Mouse (Mus musculus): ENCODE results near the gene Spsb4. TPM values are rescaled to one million over a fixed set of nuclear protein-coding genes. Genes with fewer than 3 reads are reported as not detected.

The Spsb4 gene
- polyA plus RNA-seq, 1 experiment: 0.43 TPM

DNA sequence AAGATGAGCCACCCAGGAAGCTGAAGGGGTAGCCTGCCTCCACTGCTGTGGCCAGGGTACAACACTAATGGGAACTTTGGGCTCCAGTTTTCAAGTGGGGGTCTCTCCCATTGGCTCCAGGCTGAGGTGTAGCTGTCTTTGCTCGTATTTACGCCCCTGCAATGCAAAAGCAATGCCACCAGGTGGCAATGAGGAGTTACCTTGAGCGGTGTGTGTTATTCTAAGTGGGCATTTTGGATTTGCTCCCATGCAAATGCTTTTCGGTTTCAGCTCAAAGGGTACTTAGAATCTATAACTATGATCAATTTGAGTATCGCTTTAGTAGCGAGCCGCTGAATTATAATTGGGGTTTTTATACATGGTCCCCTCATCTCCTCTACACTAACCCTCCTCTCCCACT is 57.6 kb downstream of the Spsb4 start:
- Histone ChIP-seq H3K36me3 (ENCODE audit: control insufficient read depth, insufficient read depth, low read length) (no peaks in the 10 kb centered on the region), H3K4me3 (ENCODE audit: control insufficient read depth, insufficient read depth, low read length) (no peak overlapping the region), H3K27me3 (ENCODE audit: control insufficient read depth, insufficient read depth, low read length) (no peaks in the 10 kb centered on the region), H3K27ac (ENCODE audit: control insufficient read depth, insufficient read depth, low read length) (no peak overlapping the region), H3K4me1 (replicated peaks; ENCODE audit: control insufficient read depth, insufficient read depth, low read length) (peaks cover 19% of the 10 kb centered on the region)
- 67% methylated on average over 7 of the region's 7 CpGs for WGBS
- TF ChIP-seq CTCF (IDR thresholded peaks at IDR 0.05; ENCODE audit: borderline replicate concordance, control insufficient read depth, extremely low read depth, insufficient read depth, low read length, poor library complexity) (peak; percentile 49; the same call in 1 of the 2 replicates), POLR2A (IDR thresholded peaks at IDR 0.05; ENCODE audit: control insufficient read depth, extremely low read depth, insufficient read depth, low read length, poor library complexity) (no peak)
- peak; percentile 61 for DNase-seq

DNA sequence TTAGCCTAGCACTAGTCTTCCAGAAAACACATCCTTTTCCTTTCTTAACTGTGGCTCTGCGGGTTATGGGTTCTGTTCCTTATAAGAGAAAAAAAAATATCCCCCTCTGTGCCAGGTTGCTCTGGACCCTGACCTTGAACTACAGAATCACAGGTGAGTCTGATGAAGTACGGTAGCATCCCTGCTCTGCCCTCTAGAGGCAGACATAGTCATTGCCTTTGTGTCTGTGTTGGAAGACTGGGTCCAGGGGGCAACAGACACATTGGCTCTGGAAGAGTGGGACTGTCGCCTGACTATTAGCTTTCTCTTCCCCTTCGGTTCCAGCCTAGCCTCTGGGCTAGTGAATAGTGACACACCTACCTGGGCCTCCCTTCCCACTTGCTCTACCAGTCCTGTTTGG is 58.4 kb downstream of the Spsb4 start:
- Histone ChIP-seq H3K36me3 (ENCODE audit: control insufficient read depth, insufficient read depth, low read length) (no peaks in the 10 kb centered on the region), H3K4me3 (ENCODE audit: control insufficient read depth, insufficient read depth, low read length) (no peak overlapping the region), H3K27me3 (ENCODE audit: control insufficient read depth, insufficient read depth, low read length) (no peaks in the 10 kb centered on the region), H3K27ac (ENCODE audit: control insufficient read depth, insufficient read depth, low read length) (no peak overlapping the region), H3K4me1 (replicated peaks; ENCODE audit: control insufficient read depth, insufficient read depth, low read length) (peaks cover 24% of the 10 kb centered on the region)
- 76% methylated on average over 4 of the region's 4 CpGs for WGBS
- TF ChIP-seq POLR2A (IDR thresholded peaks at IDR 0.05; ENCODE audit: control insufficient read depth, extremely low read depth, insufficient read depth, low read length, poor library complexity) (no peak), CTCF (IDR thresholded peaks at IDR 0.05; ENCODE audit: borderline replicate concordance, control insufficient read depth, extremely low read depth, insufficient read depth, low read length, poor library complexity) (no peak)
- peak; percentile 64 for DNase-seq

DNA sequence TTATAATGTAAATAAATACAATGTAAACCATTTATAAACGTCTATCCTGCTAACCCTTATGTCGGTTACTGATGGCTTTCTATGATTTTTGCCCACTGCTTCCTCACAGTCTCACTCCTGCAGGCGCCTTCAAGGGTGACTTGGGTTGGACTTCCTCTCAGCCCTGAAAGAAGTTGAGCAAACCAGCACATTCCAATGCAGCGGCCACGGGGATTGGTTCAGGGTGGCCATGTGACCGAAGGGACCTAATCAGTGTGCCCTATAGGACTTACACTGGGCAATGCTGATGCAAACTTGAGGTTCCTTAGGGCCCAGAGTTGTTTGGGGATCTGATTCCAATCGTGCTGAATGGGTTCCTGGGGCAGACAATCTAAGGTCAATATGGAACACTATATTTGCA is 59.2 kb downstream of the Spsb4 start:
- no peak for DNase-seq
- Histone ChIP-seq H3K36me3 (ENCODE audit: control insufficient read depth, insufficient read depth, low read length) (no peaks in the 10 kb centered on the region), H3K27ac (ENCODE audit: control insufficient read depth, insufficient read depth, low read length) (no peak overlapping the region), H3K4me1 (replicated peaks; ENCODE audit: control insufficient read depth, insufficient read depth, low read length) (peaks cover 28% of the 10 kb centered on the region), H3K4me3 (ENCODE audit: control insufficient read depth, insufficient read depth, low read length) (no peak overlapping the region), H3K27me3 (ENCODE audit: control insufficient read depth, insufficient read depth, low read length) (no peaks in the 10 kb centered on the region)
- no peak for TF ChIP-seq CTCF (IDR thresholded peaks at IDR 0.05; ENCODE audit: borderline replicate concordance, control insufficient read depth, extremely low read depth, insufficient read depth, low read length, poor library complexity)
- WGBS: 86% methylated on average over 7 of the region's 7 CpGs

DNA sequence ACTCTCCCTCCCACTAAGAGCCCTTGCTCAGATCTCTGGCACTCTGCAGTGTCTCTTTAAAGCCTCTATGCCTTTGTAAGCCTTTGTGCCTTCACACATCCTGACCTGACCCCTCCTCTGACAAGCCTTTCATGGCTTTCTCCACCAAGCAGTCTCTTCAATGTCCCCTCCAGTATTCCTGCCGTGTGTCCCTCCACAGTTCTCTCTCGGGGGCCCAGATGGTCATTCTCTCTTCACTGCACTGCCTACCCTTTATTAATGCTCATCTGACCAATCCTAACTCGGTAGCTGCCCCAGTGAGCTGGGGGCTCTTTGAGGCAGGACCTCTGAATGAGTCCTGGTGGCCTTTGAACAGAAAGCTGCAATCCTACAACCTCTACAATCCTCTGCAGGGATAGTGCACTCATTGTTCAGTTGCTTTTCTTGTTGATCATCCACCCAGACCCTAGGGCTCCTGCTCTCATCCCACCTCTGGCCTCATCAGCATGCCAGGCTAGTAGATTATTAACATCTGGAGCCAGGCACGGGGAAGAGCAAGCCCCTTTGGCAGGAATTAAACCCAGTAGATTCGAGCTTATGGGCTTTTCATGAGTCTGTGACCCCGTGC is 60.5 kb downstream of the Spsb4 start:
- no peaks in the 10 kb centered on the region for H3K27me3 ChIP-seq (ENCODE audit: control insufficient read depth, insufficient read depth, low read length)
- peaks cover 36% of the 10 kb centered on the region for H3K4me1 ChIP-seq (replicated peaks; ENCODE audit: control insufficient read depth, insufficient read depth, low read length)
- no peak for DNase-seq
- no peak for TF ChIP-seq POLR2A (IDR thresholded peaks at IDR 0.05; ENCODE audit: control insufficient read depth, extremely low read depth, insufficient read depth, low read length, poor library complexity)
- 78% methylated on average over 6 of the region's 6 CpGs for WGBS
- H3K36me3 ChIP-seq (ENCODE audit: control insufficient read depth, insufficient read depth, low read length): no peaks in the 10 kb centered on the region
- no peak overlapping the region for H3K27ac ChIP-seq (ENCODE audit: control insufficient read depth, insufficient read depth, low read length)
- H3K4me3 ChIP-seq (ENCODE audit: control insufficient read depth, insufficient read depth, low read length): no peak overlapping the region

DNA sequence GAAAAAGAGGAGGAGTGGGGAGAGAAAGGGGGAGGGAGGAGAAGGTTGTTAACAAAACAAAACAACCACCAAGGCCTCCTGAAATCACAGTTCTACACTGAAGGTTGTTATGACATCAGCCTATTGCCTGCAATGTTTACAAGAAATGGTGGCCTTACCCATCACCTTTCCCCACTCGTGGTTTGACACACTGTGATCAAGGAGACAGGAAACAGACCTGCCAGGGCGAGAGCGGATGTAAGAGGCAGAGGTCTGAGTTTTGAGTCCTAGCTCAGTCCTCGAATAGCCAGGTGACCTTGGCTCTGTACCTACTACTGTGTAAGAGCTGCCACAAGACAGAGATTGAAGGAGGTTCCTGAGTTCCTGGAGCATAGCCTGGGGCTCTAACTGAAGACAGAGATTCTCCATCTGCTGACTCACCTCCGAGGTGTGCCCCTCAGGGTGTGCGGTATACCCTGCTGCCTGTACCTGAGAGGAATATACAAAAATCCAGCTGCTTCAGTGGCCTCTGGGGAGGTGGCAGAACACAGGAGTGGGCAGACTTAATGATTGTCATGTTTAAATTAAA is 61.3 kb downstream of the Spsb4 start:
- Histone ChIP-seq H3K27me3 (ENCODE audit: control insufficient read depth, insufficient read depth, low read length) (no peaks in the 10 kb centered on the region), H3K4me3 (ENCODE audit: control insufficient read depth, insufficient read depth, low read length) (no peak overlapping the region), H3K27ac (ENCODE audit: control insufficient read depth, insufficient read depth, low read length) (no peak overlapping the region), H3K4me1 (replicated peaks; ENCODE audit: control insufficient read depth, insufficient read depth, low read length) (peaks cover 39% of the 10 kb centered on the region), H3K36me3 (ENCODE audit: control insufficient read depth, insufficient read depth, low read length) (no peaks in the 10 kb centered on the region)
- WGBS: 51% methylated on average over 6 of the region's 6 CpGs
- TF ChIP-seq CTCF (IDR thresholded peaks at IDR 0.05; ENCODE audit: borderline replicate concordance, control insufficient read depth, extremely low read depth, insufficient read depth, low read length, poor library complexity) (no peak), POLR2A (IDR thresholded peaks at IDR 0.05; ENCODE audit: control insufficient read depth, extremely low read depth, insufficient read depth, low read length, poor library complexity) (no peak)
- DNase-seq: no peak

DNA sequence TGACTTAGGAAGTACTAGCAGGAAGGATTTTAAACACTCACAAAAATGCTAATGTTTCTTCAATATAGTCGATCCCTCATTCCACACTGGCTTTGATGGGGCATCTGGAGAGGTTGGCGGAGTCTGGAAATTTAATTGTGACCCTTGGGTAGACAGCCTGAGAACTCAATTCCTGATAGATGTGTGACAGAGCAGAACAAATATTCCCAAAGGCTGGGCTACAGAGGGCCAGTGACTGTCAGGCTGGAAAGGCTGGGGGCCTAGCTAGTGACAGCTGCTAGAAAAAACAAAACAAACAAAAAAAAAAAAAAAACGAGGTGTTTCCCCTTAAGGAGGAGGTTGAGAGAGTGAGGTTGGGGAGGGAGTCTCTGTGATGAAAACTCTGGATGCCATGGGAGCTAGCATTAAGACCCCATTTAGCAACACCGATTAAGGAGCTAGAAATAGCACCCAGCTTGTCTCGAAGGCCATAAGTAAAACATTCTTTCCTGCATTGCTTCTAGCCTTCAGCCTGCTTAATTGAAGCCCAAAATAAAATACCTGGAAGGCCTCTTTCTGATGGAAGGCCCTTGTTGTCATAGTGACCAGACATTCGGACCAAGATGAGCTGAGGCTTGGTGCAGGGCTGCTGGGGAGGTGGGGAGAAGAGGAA is 61.9 kb downstream of the Spsb4 start:
- no peak for DNase-seq
- TF ChIP-seq POLR2A (IDR thresholded peaks at IDR 0.05; ENCODE audit: control insufficient read depth, extremely low read depth, insufficient read depth, low read length, poor library complexity): no peak
- no peak for TF ChIP-seq CTCF (IDR thresholded peaks at IDR 0.05; ENCODE audit: borderline replicate concordance, control insufficient read depth, extremely low read depth, insufficient read depth, low read length, poor library complexity)
- Histone ChIP-seq H3K27me3 (ENCODE audit: control insufficient read depth, insufficient read depth, low read length) (no peaks in the 10 kb centered on the region), H3K4me3 (ENCODE audit: control insufficient read depth, insufficient read depth, low read length) (no peak overlapping the region), H3K27ac (ENCODE audit: control insufficient read depth, insufficient read depth, low read length) (no peak overlapping the region), H3K4me1 (replicated peaks; ENCODE audit: control insufficient read depth, insufficient read depth, low read length) (peaks cover 45% of the 10 kb centered on the region), H3K36me3 (ENCODE audit: control insufficient read depth, insufficient read depth, low read length) (no peaks in the 10 kb centered on the region)
- 80% methylated on average over 6 of the region's 6 CpGs for WGBS
